In the genomic region with DNA sequence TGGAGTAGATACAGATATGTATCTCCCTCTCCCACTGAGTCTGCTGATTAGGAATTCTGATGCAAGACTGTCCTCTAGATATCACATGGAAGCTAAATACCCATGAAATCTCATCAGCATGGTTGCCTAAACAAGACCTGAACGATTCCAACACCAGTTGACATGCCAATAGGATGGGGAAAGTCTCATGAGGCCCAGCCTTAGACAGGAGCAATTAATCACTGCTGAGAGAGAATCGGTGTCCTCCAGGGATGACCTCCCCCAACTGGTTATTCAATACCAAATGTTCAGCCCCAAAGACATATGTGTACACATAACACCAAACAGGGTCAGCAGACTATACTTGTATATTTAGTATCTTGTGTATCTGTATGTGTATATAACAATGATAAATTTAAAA, we compare ENCODE assay signal across 19 mouse cellular contexts.
DNase-seq lines count a peak whose midpoint lies in the region; ATAC-seq lines count a peak whose summit lies in the region.
"Had no signal": no experiment of that assay in that cellular context is flagged by ENCODE, and none has a peak within 500 bp of the region (broad histone marks: within the 10 kb centered on the region; RNA-seq: fewer than 3 reads in every experiment).

No protein-coding gene starts in this region.

- WGBS in neural tube, embryonic 11.5 days: 23% methylated on average over 2 of the region's 2 CpGs
- 15% methylated on average over 2 of the region's 2 CpGs for WGBS in hindbrain, embryonic 13.5 days

- no peaks in the 10 kb centered on the region for H3K36me3 ChIP-seq in neural tube, embryonic 11.5 days (ENCODE audit: control insufficient read depth, insufficient read depth, low read length)
- no peaks in the 10 kb centered on the region for H3K36me3 ChIP-seq in hindbrain, embryonic 13.5 days
- H3K36me3 ChIP-seq: embryonic facial prominence, embryonic 12.5 days; G1E; limb, embryonic 12.5 days; liver, embryonic 13.5 days had no signal

- H3K27me3 ChIP-seq in neural tube, embryonic 11.5 days (ENCODE audit: control insufficient read depth, insufficient read depth, low read length): no peaks in the 10 kb centered on the region
- H3K27me3 ChIP-seq in hindbrain, embryonic 13.5 days: no peaks in the 10 kb centered on the region
- H3K27me3 ChIP-seq: embryonic facial prominence, embryonic 12.5 days; limb, embryonic 12.5 days; liver, embryonic 13.5 days had no signal

- no peak for ATAC-seq in neural tube, embryonic 11.5 days (ENCODE audit: insufficient read depth, low FRiP score, low TSS enrichment)
- peak; percentile 59; the same call in 1 of the 2 replicates for ATAC-seq in hindbrain, embryonic 13.5 days (ENCODE audit: low FRiP score)
- ATAC-seq: activated CD4-positive, CD25-positive, alpha-beta regulatory T cell, adult 4 months; intestine, embryonic 16.5 days had no signal

- no peak overlapping the region for H3K27ac ChIP-seq in neural tube, embryonic 11.5 days (ENCODE audit: low read depth, low read length)
- no peak overlapping the region for H3K27ac ChIP-seq in hindbrain, embryonic 13.5 days
- H3K27ac ChIP-seq: embryonic facial prominence, embryonic 12.5 days; limb, embryonic 12.5 days; liver, embryonic 13.5 days; macrophage had no signal

- intact Hi-C loops in heart, postnatal 10 days (cut with DNase I): no loop called here

- no peaks in the 10 kb centered on the region for H3K9me3 ChIP-seq in neural tube, embryonic 11.5 days (ENCODE audit: control insufficient read depth, low read length)
- no peaks in the 10 kb centered on the region for H3K9me3 ChIP-seq in hindbrain, embryonic 13.5 days
- H3K9me3 ChIP-seq: embryonic facial prominence, embryonic 12.5 days; liver, embryonic 13.5 days had no signal

- DNase-seq in neural tube, embryonic 11.5 days (ENCODE audit: low spot score): peak; percentile 51
- no peak for DNase-seq in neural tube, embryonic 10.5 days (ENCODE audit: extremely low spot score, low spot score)
- peak; percentile 39 for DNase-seq in embryo, embryonic 11 days
- DNase-seq in skeletal muscle tissue, adult 2 months (ENCODE audit: low read depth, low spot score): peak; percentile 5
- DNase-seq in B cell, adult 2 months: no peak
- DNase-seq in heart, postnatal 10 days: no peak
- DNase-seq: adrenal gland, postnatal 10 days; cerebellum, adult 11 months; cerebellum, postnatal 25 days; liver, embryonic 13.5 days; thymus, postnatal 4 days had no signal

- no peak overlapping the region for H3K4me3 ChIP-seq in neural tube, embryonic 11.5 days (ENCODE audit: low read depth, low read length)
- H3K4me3 ChIP-seq in hindbrain, embryonic 13.5 days: no peak overlapping the region
- H3K4me3 ChIP-seq: embryonic facial prominence, embryonic 12.5 days; limb, embryonic 12.5 days; liver, embryonic 13.5 days had no signal

- no peaks in the 10 kb centered on the region for H3K4me1 ChIP-seq in neural tube, embryonic 11.5 days (ENCODE audit: control insufficient read depth, insufficient read depth, low read length)
- H3K4me1 ChIP-seq in hindbrain, embryonic 13.5 days (replicated peaks): no peaks in the 10 kb centered on the region; the same call in 1 of the 2 replicates
- H3K4me1 ChIP-seq: embryonic facial prominence, embryonic 12.5 days; limb, embryonic 12.5 days; liver, embryonic 13.5 days had no signal

- H3K9ac ChIP-seq in neural tube, embryonic 11.5 days (ENCODE audit: low read length): no peak overlapping the region
- H3K9ac ChIP-seq in hindbrain, embryonic 13.5 days: no peak overlapping the region
- H3K9ac ChIP-seq: embryonic facial prominence, embryonic 12.5 days; limb, embryonic 12.5 days; liver, embryonic 13.5 days had no signal

- no peak overlapping the region for H3K4me2 ChIP-seq in neural tube, embryonic 11.5 days (ENCODE audit: low read depth)
- H3K4me2 ChIP-seq in hindbrain, embryonic 13.5 days: no peak overlapping the region
- H3K4me2 ChIP-seq: embryonic facial prominence, embryonic 12.5 days; limb, embryonic 12.5 days; liver, embryonic 13.5 days; midbrain, embryonic 11.5 days had no signal

Comparison
In these comparisons a context has a peak if more than half of its experiments do, and no peak if none do; other contexts are left out.
1. DNase-seq: peak in neural tube, embryonic 11.5 days (single experiment), embryo, embryonic 11 days (single experiment) and skeletal muscle tissue, adult 2 months (single experiment); none in neural tube, embryonic 10.5 days (single experiment), B cell, adult 2 months (0 of 2) and heart, postnatal 10 days (0 of 2).